Mouse (Mus musculus) forebrain, embryonic 10.5 days (tissue): ENCODE measurements at regions not wholly inside any gene's neighbourhood (a gene's known extent, or its start where the extent isn't known, plus 50 kb on each side); places are given as distances from the start of the nearest gene placed in this dataset.

Experiments
- DNase-seq: peaks from one replicate; pipeline ENCODE4 v3.0.0-alpha.2; 2017; ENCODE audit warnings: low spot score; ENCODE audit errors: extremely low spot score
- H3K27ac ChIP-seq: fragments of 300-500 bp; sonication (generic); 2 replicates; pipeline ENCODE4 v1.5.1; 2016; ENCODE audit warnings: mild to moderate bottlenecking
- H3K27me3 ChIP-seq: fragments of 300-500 bp; sonication (generic); 2 replicates; pipeline ENCODE4 v1.6.1; 2016; ENCODE audit warnings: mild to moderate bottlenecking; ENCODE audit not compliant: poor library complexity, severe bottlenecking
- H3K36me3 ChIP-seq: fragments of 300-500 bp; sonication (generic); replicated peaks from 2 replicates; pipeline ENCODE4 v1.6.1; 2016; ENCODE audit warnings: mild to moderate bottlenecking, moderate library complexity
- H3K4me1 ChIP-seq: fragments of 300-500 bp; sonication (generic); 2 replicates; pipeline ENCODE4 v1.6.1; 2016
- H3K4me3 ChIP-seq: fragments of 300-500 bp; sonication (generic); 2 replicates; pipeline ENCODE4 v1.5.1; 2016; ENCODE audit warnings: mild to moderate bottlenecking, moderate library complexity
- H3K9me3 ChIP-seq: fragments of 300-500 bp; sonication (generic); 2 replicates; pipeline ENCODE4 v1.6.1; 2016; ENCODE audit warnings: mild to moderate bottlenecking, moderate library complexity
- WGBS: fragments of 180-500 bp; shearing (Covaris S2); methylation state at CpG from one replicate; pipeline ENCODE4 v1.1.7; 2016; 5-methylcytosine and 5-hydroxymethylcytosine counted together

DNA sequence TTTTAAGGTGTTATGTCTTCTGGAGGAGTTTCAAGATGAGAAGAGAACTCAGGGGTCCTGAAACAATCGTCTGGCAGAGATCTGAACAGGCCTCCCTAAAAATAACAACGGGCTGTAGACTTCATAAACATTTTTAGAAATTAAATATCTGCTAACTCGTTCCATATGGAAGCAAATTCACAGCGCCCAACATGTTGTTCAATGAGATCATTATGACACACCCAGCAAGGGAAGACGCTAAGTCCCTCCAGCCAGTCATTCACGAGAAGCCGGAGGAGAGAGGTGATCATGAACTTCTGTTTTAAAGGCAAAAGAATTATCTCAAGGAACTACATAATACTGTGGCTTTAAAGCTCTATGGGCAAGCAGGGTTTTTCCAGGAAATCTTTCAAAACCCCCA lies 334.8 kb downstream of the Efna5 start:
- H3K27ac ChIP-seq: no peak overlapping the region
- no peak overlapping the region for H3K4me3 ChIP-seq
- WGBS: 79% methylated on average over 7 of the region's 7 CpGs
- H3K27me3 ChIP-seq: no peaks in the 10 kb centered on the region
- H3K4me1 ChIP-seq: no peaks in the 10 kb centered on the region
- no peaks in the 10 kb centered on the region for H3K9me3 ChIP-seq
- H3K36me3 ChIP-seq: no peaks in the 10 kb centered on the region
- DNase-seq: no peak

DNA sequence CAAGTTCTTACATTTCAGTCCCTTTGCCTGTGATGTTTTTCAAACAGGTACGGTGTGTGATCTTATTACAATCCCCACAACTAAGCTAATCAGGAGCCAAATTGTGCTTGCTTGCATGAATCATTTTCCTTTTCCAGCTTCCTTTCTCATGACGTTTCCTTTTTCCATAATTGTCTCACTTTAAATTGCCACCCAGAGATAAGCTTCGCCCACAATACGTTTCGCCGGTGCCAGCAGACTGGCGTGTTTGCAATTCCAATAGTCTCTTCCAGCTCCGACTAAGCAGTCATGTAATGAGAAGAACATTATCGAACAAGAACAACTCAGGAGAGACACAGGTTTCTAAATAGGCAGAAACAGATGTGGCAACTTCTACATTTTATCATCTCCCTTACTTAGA lies 335.8 kb downstream of the Efna5 start:
- H3K4me3 ChIP-seq: no peak overlapping the region
- H3K36me3 ChIP-seq: no peaks in the 10 kb centered on the region
- no peaks in the 10 kb centered on the region; the same call in 1 of the 2 replicates for H3K4me1 ChIP-seq
- DNase-seq: no peak
- H3K27me3 ChIP-seq: no peaks in the 10 kb centered on the region
- H3K9me3 ChIP-seq: no peaks in the 10 kb centered on the region
- WGBS: 79% methylated on average over 9 of the region's 9 CpGs
- no peak overlapping the region for H3K27ac ChIP-seq

DNA sequence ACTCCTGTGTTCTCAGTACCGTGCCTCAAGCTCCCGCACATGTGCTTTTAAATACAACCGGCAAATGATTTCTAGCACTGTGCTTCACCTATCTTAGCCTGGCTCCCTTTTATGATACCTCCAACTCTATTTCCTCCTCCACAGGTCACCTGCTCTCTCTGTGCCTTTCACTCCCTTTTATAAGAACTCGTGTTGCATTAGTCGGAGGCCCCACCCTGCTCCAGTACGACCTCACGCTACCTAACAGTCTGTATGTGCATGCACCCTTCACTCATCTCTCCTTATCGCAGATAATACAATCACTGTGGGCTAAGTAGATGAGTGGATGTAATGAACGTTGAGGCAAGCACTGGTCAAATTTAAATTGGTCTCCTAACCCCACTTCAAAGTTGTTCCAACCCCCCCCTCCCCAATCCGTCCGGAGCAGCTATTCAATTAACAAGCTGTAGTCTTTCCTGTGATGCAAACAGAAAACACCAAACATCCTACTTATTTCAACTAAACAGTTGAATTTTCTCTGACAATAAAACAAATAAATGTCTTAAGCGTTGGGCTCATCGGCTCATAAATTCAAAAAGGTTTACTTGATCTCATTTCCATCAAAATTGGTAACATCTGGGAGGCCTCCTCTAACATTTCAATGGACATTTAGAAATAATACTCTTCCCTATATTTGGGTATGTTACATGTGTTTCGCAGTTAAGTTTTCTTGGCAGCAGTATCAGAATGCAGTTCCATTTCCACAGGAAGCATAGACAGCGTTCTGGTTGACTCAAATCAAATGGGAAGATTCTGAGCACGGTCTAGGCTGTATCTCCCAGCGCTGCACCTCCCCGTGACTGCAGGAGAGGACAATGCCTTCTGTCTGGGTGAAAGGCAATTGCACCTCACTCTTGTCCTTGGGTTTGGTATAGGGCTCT lies 337.8 kb downstream of the Efna5 start:
- 89% methylated on average over 18 of the region's 18 CpGs for WGBS

DNA sequence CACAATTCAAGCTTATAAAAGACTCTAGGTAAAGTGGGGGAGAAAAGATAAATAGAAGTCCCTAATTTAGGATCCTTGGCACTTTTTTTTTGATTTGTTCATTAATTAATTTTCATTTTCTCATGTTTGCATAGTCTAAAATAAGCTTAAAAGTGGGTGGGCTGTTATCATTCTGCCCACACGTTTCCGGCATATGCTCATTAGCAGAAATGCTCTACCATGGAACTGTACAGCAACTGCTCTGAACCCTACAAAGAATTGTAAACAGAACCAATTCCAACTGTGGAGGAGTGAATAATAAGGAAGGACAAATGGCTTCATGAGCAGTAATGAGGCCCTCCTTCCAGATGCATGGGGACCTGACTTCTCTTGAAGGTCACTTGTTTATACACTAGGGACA lies 351.2 kb downstream of the Efna5 start:
- no peaks in the 10 kb centered on the region for H3K27me3 ChIP-seq
- DNase-seq: no peak
- 96% methylated on average over 2 of the region's 2 CpGs for WGBS

More for the DNA sequence above, 337.8 kb downstream of the Efna5 start:
- Histone ChIP-seq H3K4me1 (peaks cover 5% of the 10 kb centered on the region), H3K27ac (no peak overlapping the region), H3K9me3 (no peaks in the 10 kb centered on the region), H3K36me3 (no peaks in the 10 kb centered on the region), H3K4me3 (no peak overlapping the region), H3K27me3 (no peaks in the 10 kb centered on the region)
- DNase-seq: no peak

DNA sequence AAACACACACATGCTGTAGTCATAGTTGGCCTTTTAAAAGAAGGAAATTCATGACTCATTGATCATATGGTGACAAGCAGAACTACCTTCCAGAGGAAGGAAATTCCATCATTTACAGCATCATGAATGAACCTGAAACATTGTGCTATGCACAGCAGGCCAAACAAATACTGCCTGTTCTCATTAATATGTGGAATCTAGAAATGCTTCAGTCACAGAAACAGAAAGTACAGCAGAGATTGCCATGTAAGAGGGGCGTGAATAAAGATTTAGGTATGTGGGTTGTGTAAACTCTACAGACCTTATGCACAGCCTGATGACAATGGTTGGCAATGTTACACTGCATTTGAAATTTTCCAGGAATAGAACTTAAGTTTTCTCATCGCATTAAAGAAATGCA lies 353.6 kb downstream of the Efna5 start:
- Histone ChIP-seq H3K27ac (no peak overlapping the region), H3K4me3 (no peak overlapping the region), H3K36me3 (no peaks in the 10 kb centered on the region), H3K27me3 (no peaks in the 10 kb centered on the region), H3K9me3 (no peaks in the 10 kb centered on the region), H3K4me1 (0 out of 2 replicates have a peak, but pooled peaks cover 3% of the 10 kb centered on the region)
- 88% methylated on average over 2 of the region's 2 CpGs for WGBS
- DNase-seq: no peak

More for the DNA sequence above, 351.2 kb downstream of the Efna5 start:
- Histone ChIP-seq H3K4me3 (no peak overlapping the region), H3K27ac (no peak overlapping the region), H3K9me3 (no peaks in the 10 kb centered on the region), H3K36me3 (no peaks in the 10 kb centered on the region), H3K4me1 (0 out of 2 replicates have a peak, but pooled peaks cover 3% of the 10 kb centered on the region)

DNA sequence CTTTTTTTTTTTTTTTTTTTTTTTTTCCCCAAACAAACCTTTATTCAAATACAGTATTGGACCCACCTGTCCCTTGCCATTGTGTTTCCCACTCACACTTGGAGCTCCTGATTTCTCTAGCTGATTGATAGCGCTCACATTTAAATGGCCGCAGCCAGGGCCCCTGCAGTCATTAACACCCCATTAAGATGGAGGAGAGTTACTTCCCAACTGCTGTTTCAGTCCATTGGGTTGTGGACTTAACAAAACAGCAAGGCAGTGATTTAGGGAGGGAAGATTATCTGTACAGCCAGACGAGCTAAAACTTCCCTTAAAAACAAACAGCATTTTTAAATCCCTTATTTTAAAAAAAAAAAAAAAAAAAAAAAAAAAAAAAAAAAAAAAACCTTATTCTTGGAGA lies 367.5 kb downstream of the Efna5 start:
- 73% methylated on average over 3 of the region's 3 CpGs for WGBS
- DNase-seq: no peak
- Histone ChIP-seq H3K4me1 (no peaks in the 10 kb centered on the region), H3K27me3 (no peaks in the 10 kb centered on the region), H3K36me3 (no peaks in the 10 kb centered on the region), H3K27ac (no peak overlapping the region), H3K9me3 (no peaks in the 10 kb centered on the region), H3K4me3 (no peak overlapping the region)

DNA sequence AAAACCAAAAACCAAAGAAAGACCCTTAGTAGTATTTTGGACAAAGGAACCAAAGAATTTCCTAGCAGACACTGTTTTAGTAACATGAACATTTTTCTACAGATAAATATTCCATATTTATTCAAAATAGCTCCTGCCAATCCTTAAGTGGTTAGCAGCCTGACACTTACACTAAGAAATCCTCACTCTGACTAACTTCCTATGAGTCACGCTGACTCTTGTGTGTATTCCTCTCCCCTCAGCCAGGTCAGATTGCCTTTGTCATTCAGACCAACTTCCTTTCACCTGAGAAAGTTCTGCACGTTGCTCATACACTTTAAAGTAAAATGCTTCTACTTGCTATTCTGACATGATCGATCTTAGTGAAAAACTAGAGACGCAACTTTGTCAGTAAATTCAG lies 370.9 kb downstream of the Efna5 start:
- no peaks in the 10 kb centered on the region for H3K27me3 ChIP-seq
- no peaks in the 10 kb centered on the region for H3K9me3 ChIP-seq
- no peak for DNase-seq
- 90% methylated on average over 4 of the region's 4 CpGs for WGBS
- H3K27ac ChIP-seq: no peak overlapping the region
- no peaks in the 10 kb centered on the region for H3K4me1 ChIP-seq
- no peaks in the 10 kb centered on the region for H3K36me3 ChIP-seq
- no peak overlapping the region for H3K4me3 ChIP-seq

DNA sequence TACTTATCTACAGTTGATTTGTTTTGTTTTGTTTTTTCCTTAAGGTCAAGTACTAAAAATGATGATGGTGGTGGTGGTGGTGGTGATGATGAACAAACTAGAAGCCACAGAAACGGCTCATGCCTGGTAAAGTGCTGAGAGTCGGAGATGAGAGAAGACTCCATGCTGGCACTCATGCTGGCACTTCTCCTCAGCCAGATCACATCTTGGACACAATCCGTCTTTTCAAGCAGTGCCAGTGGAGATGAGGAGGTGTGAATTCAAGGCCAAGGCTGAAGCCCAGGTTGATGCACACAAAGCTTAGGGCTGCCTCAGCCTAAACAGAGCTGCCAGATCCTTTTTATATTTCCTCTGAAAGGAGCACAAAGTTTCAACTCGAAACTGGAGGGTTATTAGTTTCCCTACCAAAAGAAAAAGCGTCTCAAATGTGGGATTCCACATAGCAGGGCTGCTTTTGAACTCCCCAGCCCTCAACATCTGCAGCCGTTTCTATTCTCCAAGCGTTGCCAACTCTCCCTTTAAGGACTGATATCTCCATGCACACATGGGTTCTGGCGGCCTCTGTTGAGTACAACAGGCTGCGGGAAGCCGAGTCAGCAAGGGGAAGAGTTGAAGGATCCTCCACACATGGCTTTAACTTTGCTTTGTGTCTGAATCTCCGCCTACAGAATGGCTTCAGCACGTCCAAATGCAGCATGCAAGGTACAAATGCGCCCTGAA lies 373.2 kb downstream of the Efna5 start:
- Histone ChIP-seq H3K36me3 (no peaks in the 10 kb centered on the region), H3K9me3 (no peaks in the 10 kb centered on the region), H3K4me1 (no peaks in the 10 kb centered on the region), H3K4me3 (no peak overlapping the region), H3K27ac (no peak overlapping the region), H3K27me3 (no peaks in the 10 kb centered on the region)
- WGBS: 86% methylated on average over 13 of the region's 13 CpGs
- DNase-seq: no peak

DNA sequence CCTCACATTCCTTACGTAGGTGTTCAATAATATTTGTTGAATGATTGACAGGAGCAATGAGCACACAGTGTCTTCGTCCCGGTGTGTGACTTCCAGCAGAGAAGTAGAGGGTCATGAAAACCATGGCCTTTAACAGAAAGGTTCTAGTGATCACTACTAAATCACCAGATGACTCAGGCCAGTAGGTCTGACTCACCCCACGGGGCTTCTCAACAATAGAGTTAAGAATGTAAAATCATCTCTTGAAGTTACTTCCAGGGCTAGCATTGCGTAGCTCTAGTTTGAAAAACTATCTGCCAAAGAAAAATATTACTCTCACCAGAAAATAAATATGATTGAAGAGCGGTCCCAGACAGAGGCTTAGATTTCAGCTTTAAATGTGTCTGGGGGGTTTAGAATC lies 376.4 kb downstream of the Efna5 start:
- H3K4me3 ChIP-seq: no peak overlapping the region
- H3K36me3 ChIP-seq: no peaks in the 10 kb centered on the region
- H3K4me1 ChIP-seq: no peaks in the 10 kb centered on the region
- H3K27ac ChIP-seq: no peak overlapping the region
- no peaks in the 10 kb centered on the region for H3K9me3 ChIP-seq
- no peak for DNase-seq
- 87% methylated on average over 6 of the region's 6 CpGs for WGBS
- H3K27me3 ChIP-seq: no peaks in the 10 kb centered on the region

DNA sequence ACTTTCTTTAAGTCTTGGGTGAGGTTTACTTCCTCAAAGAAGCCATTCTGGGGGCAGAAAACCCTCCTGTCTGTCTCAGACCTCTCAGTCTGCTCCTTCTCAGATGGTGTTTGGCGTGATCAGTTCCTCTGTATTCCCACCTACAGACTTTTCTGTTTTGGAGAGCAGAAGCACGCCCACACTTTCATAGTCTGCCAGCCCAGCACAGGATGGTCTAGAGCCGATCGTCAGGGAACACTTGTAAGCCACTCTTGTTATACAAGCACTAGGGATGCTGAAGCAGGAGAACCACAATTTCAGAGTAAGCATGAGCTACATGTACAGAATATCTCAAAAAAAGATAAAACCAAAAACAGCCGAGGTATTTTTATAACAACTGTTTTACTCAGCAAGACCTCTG lies 410.4 kb downstream of the Efna5 start:
- 87% methylated on average over 5 of the region's 5 CpGs for WGBS
- Histone ChIP-seq H3K27ac (no peak overlapping the region), H3K4me3 (no peak overlapping the region), H3K4me1 (0 out of 2 replicates have a peak, but pooled peaks cover 2% of the 10 kb centered on the region), H3K36me3 (no peaks in the 10 kb centered on the region), H3K9me3 (no peaks in the 10 kb centered on the region), H3K27me3 (no peaks in the 10 kb centered on the region)
- no peak for DNase-seq

DNA sequence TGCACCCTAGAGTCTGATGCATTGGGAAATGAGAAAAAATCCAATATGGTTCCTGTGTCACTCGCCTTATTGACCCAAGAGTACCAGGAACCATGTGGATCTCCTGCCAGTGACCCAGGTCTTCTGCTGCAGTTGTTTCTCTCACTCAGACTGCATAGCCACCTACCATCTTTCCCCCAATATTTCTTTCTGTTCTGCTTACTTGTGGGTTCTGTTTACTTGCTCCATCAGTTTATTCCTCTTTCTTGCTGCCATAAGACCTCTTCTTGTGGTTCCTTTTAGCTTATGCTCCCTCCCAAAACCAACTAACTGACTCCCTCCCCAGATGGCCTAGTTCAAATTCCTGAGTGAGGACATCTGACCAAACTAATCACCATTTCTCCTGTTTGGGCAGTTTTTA lies 411.8 kb downstream of the Efna5 start:
- 100% methylated on average over 1 of the region's 1 CpGs for WGBS
- no peak for DNase-seq
- H3K9me3 ChIP-seq: no peaks in the 10 kb centered on the region
- no peak overlapping the region for H3K4me3 ChIP-seq
- H3K36me3 ChIP-seq: no peaks in the 10 kb centered on the region
- H3K4me1 ChIP-seq: 0 out of 2 replicates have a peak, but pooled peaks cover 2% of the 10 kb centered on the region
- no peak overlapping the region for H3K27ac ChIP-seq
- no peaks in the 10 kb centered on the region for H3K27me3 ChIP-seq

DNA sequence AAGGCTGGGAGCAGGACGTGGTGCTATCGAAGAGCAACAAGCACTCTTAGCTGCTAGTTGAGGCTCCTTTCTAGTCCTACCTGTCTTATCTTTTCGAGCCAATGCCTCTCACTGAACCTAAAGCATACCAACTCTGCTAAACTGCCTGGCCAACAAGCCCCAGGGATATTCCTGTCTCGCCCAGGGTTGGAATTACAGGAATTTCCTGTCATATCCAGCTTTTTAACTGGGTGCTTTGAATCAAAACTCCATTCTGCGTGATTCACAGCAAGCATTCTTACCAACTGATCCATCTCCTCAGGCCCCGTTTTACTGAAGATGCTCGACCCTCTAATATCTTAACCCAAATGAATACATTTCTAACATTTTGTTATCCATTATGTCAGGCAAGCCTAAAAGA lies 412.3 kb downstream of the Efna5 start:
- Histone ChIP-seq H3K4me1 (0 out of 2 replicates have a peak, but pooled peaks cover 2% of the 10 kb centered on the region), H3K27me3 (no peaks in the 10 kb centered on the region), H3K4me3 (no peak overlapping the region), H3K9me3 (no peaks in the 10 kb centered on the region), H3K36me3 (no peaks in the 10 kb centered on the region), H3K27ac (no peak overlapping the region)
- WGBS: 85% methylated on average over 7 of the region's 7 CpGs
- DNase-seq: no peak

DNA sequence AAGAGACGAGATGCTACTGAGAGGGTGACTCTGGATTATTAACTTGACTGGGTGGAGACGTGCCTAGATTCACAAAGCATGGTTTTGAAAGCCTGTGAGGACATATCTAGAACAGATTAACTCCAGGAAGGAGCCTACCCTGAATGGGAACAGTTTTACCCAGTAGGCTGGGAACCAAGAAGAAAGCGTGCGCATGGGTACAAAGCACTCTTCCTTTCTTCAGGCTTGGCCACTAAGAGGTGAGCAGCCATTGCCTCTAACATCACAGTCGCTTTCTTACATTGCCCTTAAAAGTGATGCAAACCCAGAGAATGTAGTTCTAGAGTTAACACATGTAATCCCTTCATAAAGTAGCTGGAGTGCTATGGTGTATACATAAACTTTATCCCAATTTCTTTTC lies 414.0 kb downstream of the Efna5 start:
- no peak overlapping the region for H3K27ac ChIP-seq
- no peak overlapping the region for H3K4me3 ChIP-seq
- H3K4me1 ChIP-seq: 0 out of 2 replicates have a peak, but pooled peaks cover 2% of the 10 kb centered on the region
- DNase-seq: no peak
- no peaks in the 10 kb centered on the region for H3K27me3 ChIP-seq
- H3K36me3 ChIP-seq: no peaks in the 10 kb centered on the region
- no peaks in the 10 kb centered on the region for H3K9me3 ChIP-seq
- 85% methylated on average over 5 of the region's 5 CpGs for WGBS
